Mouse (Mus musculus) G1E (cell line): ENCODE measurements around the gene Rps6kb1. TPM values are rescaled to one million over a fixed set of nuclear protein-coding genes. Genes with fewer than 3 reads are reported as not detected.

ENCODE experiments used
- ATAC-seq: 2 replicates; pipeline ENCODE4 v1.8.0; 2016; ENCODE audit warnings: mild to moderate bottlenecking; ENCODE audit not compliant: insufficient number of reproducible peaks, poor library complexity, low FRiP score, severe bottlenecking; ENCODE audit errors: extremely low read depth
- DNase-seq: peaks from one replicate; pipeline ENCODE4 v3.0.0; 2012; ENCODE audit warnings: low spot score
- H3K27me3 ChIP-seq: 2 replicates; pipeline ENCODE4 v1.6.1; 2012; ENCODE audit warnings: mild to moderate bottlenecking, low read length, inconsistent platforms; ENCODE audit not compliant: insufficient read depth
- H3K36me3 ChIP-seq: replicated peaks from 2 replicates; pipeline ENCODE3; 2012; ENCODE audit warnings: mild to moderate bottlenecking, inconsistent platforms
- H3K4me1 ChIP-seq: 2 replicates; pipeline ENCODE4 v1.6.1; 2012; ENCODE audit warnings: low read depth, low read length, inconsistent platforms, mixed read lengths; ENCODE audit not compliant: insufficient read depth
- H3K4me3 ChIP-seq: 2 replicates; pipeline ENCODE4 v1.5.1; 2012; ENCODE audit warnings: low read depth, mild to moderate bottlenecking, inconsistent platforms, low read length, moderate library complexity, mixed read lengths
- H3K9me3 ChIP-seq: replicated peaks from 2 replicates; pipeline ENCODE4 v1.6.1; 2012; ENCODE audit warnings: inconsistent platforms
- CTCF ChIP-seq: IDR thresholded peaks from 2 replicates; pipeline ENCODE4 v1.5.1; 2012; ENCODE audit warnings: low read depth, low read length, inconsistent platforms, mixed read lengths
- GATA1 ChIP-seq: IDR thresholded peaks from 2 replicates; pipeline ENCODE4 v1.6.1; 2012; ENCODE audit warnings: borderline replicate concordance, low read length, inconsistent platforms, mixed read lengths
- GATA2 ChIP-seq: IDR thresholded peaks from 2 replicates; pipeline ENCODE4 v1.6.1; 2012; ENCODE audit warnings: low read depth, low read length, inconsistent platforms, borderline replicate concordance
- POLR2AphosphoS5 ChIP-seq: IDR thresholded peaks from 2 replicates; pipeline ENCODE4 v1.6.1; 2012; ENCODE audit warnings: low read depth, low read length, inconsistent platforms; ENCODE audit not compliant: insufficient replicate concordance
- TAL1 ChIP-seq: conservative IDR thresholded peaks from 2 replicates; pipeline ENCODE4 v1.6.1; 2012; ENCODE audit warnings: low read depth, low read length, inconsistent platforms, mixed read lengths
- polyA plus RNA-seq: library from polyadenylated mRNA; stranded (reverse); fragments of >175 nt; gene quantifications from 2 replicates; pipeline ENCODE4 v1.2.3, GENCODE M21; 2012
- total RNA-seq, 2 experiments: library from RNA; stranded (forward) in 1 of 2; stranded (reverse) in 1 of 2; fragments of 200-1000 nt in 1 of 2; fragments of >200 nt in 1 of 2; fragmentation: Nextera tagmentation in 1 of 2; gene quantifications; 2 replicates each; pipeline ENCODE4 v1.2.3; 2014 to 2017

Gene Rps6kb1
- total and polyA plus RNA-seq, 3 experiments, result 17.2 to 59.9 (median 38.1) TPM

- DNase-seq (no peak), ATAC-seq (no peak)
- Histone ChIP-seq H3K4me3 (no peak overlapping the region), H3K4me1 (no peaks in the 10 kb centered on the region; the same call in 1 of the 2 replicates), H3K36me3 (no peaks in the 10 kb centered on the region), H3K27me3 (peaks cover 6% of the 10 kb centered on the region), H3K9me3 (no peaks in the 10 kb centered on the region)
- no peak for TF ChIP-seq GATA1
Measured at GRCm38 (mm10) chr11:86458866-86459265, 85.7 kb downstream of the Rps6kb1 start.

GRCm38 (mm10) chr11:86457545-86457944 is 87.1 kb downstream of the Rps6kb1 start:
- H3K4me1 ChIP-seq, result no peaks in the 10 kb centered on the region; the same call in 1 of the 2 replicates
- H3K9me3 ChIP-seq, result no peaks in the 10 kb centered on the region
- no peak for TF ChIP-seq TAL1
- ATAC-seq (no peak), DNase-seq (no peak)
- no peaks in the 10 kb centered on the region for H3K36me3 ChIP-seq
- no peak overlapping the region for H3K4me3 ChIP-seq
- H3K27me3 ChIP-seq, result peaks cover 10% of the 10 kb centered on the region

DNA sequence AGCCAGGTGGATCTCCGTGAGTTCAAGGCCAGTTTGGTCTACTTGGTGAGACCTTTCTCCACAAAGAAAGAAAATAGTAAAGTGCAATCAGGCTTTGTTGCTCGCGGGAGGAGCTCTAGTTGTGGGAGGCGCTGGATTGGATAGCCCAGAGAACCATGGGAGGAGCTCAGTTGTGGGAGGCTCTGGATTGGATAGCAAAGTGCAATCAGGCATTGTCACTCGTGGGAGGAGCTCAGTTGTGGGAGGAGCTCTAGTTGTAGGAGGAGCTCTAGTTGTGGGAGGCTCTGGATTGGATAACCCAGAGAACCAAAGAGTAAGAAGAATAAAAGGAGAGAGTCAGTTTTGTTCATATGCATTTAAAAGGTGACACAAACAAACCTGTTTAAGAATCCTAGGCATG is 90.6 kb downstream of the Rps6kb1 start:
- H3K4me3 ChIP-seq, result no peak overlapping the region
- DNase-seq, result no peak
- TF ChIP-seq GATA1 (no peak), GATA2 (no peak), TAL1 (no peak), POLR2AphosphoS5 (no peak), CTCF (no peak)
- H3K9me3 ChIP-seq, result no peaks in the 10 kb centered on the region
- H3K4me1 ChIP-seq, result no peaks in the 10 kb centered on the region
- H3K36me3 ChIP-seq, result no peaks in the 10 kb centered on the region
- ATAC-seq, result no peak
- peaks cover 21% of the 10 kb centered on the region for H3K27me3 ChIP-seq

Other genes starting within 250 kb of the Rps6kb1 start
- 124 and 160 TPM in 2 replicates for gene Med13, start 187.2 kb downstream of the Rps6kb1 start, total RNA-seq (2014; fragmentation: Nextera tagmentation)
- 60.1 and 74.2 TPM in 2 replicates for gene Med13, start 187.2 kb downstream of the Rps6kb1 start, total RNA-seq (2017)
- 1.3 and 1.9 TPM in 2 replicates for gene Med13, start 187.2 kb downstream of the Rps6kb1 start, polyA plus RNA-seq
- gene Rnft1, start 60.1 kb downstream of the Rps6kb1 start, total RNA-seq (2014; fragmentation: Nextera tagmentation), result 18.7 and 21.9 TPM in 2 replicates
- gene Rnft1, start 60.1 kb downstream of the Rps6kb1 start, total RNA-seq (2017), result 18.8 and 20.5 TPM in 2 replicates
- gene Rnft1, start 60.1 kb downstream of the Rps6kb1 start, polyA plus RNA-seq, result 4.4 and 7.3 TPM in 2 replicates
- gene Tubd1, start 186 bp upstream of the Rps6kb1 start, total RNA-seq (2014; fragmentation: Nextera tagmentation), result 11.7 and 13.7 TPM in 2 replicates
- gene Tubd1, start 186 bp upstream of the Rps6kb1 start, total RNA-seq (2017), result 8.6 and 10.6 TPM in 2 replicates
- 0.25 and 0.29 TPM in 2 replicates for gene Tubd1, start 186 bp upstream of the Rps6kb1 start, polyA plus RNA-seq
- 166 and 188 TPM in 2 replicates for gene Vmp1, start 139.0 kb upstream of the Rps6kb1 start, total RNA-seq (2014; fragmentation: Nextera tagmentation)
- gene Vmp1, start 139.0 kb upstream of the Rps6kb1 start, total RNA-seq (2017), result 156 and 163 TPM in 2 replicates
- 15.2 and 19.1 TPM in 2 replicates for gene Vmp1, start 139.0 kb upstream of the Rps6kb1 start, polyA plus RNA-seq
- 21.8 and 29.6 TPM in 2 replicates for gene Ptrh2, start 139.2 kb upstream of the Rps6kb1 start, total RNA-seq (2014; fragmentation: Nextera tagmentation)
- gene Ptrh2, start 139.2 kb upstream of the Rps6kb1 start, total RNA-seq (2017), result 41.0 and 44.7 TPM in 2 replicates
- 1.2 and 1.7 TPM in 2 replicates for gene Ptrh2, start 139.2 kb upstream of the Rps6kb1 start, polyA plus RNA-seq
- gene Cltc, start 212.8 kb upstream of the Rps6kb1 start, total RNA-seq (2014; fragmentation: Nextera tagmentation), result 500 and 581 TPM in 2 replicates
- 263 and 265 TPM in 2 replicates for gene Cltc, start 212.8 kb upstream of the Rps6kb1 start, total RNA-seq (2017)
- 73.6 and 85.3 TPM in 2 replicates for gene Cltc, start 212.8 kb upstream of the Rps6kb1 start, polyA plus RNA-seq